Mouse (Mus musculus): Measurements from ENCODE around the gene Cspg5. TPM values are rescaled to one million over a fixed set of nuclear protein-coding genes. Genes with fewer than 3 reads are reported as not detected.
A peak's percentile ranks its signal among the peaks of the same experiment; 100 is the strongest.

Cspg5 gene
- total RNA-seq, 2 experiments from 2014 or later: 410 to 459 TPM

GRCm38 (mm10) chr9:110249823-110250543, 6.4 kb downstream of the Cspg5 start:
- peak; percentile 64 to 72 for DNase-seq (ENCODE audit: low spot score in 2 of 2)

GRCm38 (mm10) chr9:110250776-110251175, 7.2 kb downstream of the Cspg5 start:
- peak in 1 of 2 experiments; percentile 37 for DNase-seq (ENCODE audit: low spot score in 2 of 2)

- peak; percentile 39 to 54 for DNase-seq (ENCODE audit: low spot score in 2 of 2)
Observed at GRCm38 (mm10) chr9:110255407-110256019, 11.9 kb downstream of the Cspg5 start.

- DNase-seq (ENCODE audit: low spot score in 2 of 2): no peak
Observed at GRCm38 (mm10) chr9:110258646-110259045, 15.1 kb downstream of the Cspg5 start.

GRCm38 (mm10) chr9:110259118-110259517, 15.5 kb downstream of the Cspg5 start:
- no peak for DNase-seq (ENCODE audit: low spot score in 2 of 2)

GRCm38 (mm10) chr9:110263181-110263580, 19.6 kb downstream of the Cspg5 start:
- no peak for DNase-seq (ENCODE audit: low spot score in 2 of 2)

GRCm38 (mm10) chr9:110264991-110265390, 21.4 kb downstream of the Cspg5 start:
- no peak for DNase-seq (ENCODE audit: low spot score in 2 of 2)

GRCm38 (mm10) chr9:110268416-110268815, 24.8 kb downstream of the Cspg5 start:
- DNase-seq (ENCODE audit: low spot score in 2 of 2): no peak

GRCm38 (mm10) chr9:110272330-110272729, 28.7 kb downstream of the Cspg5 start:
- no peak for DNase-seq (ENCODE audit: low spot score in 2 of 2)

GRCm38 (mm10) chr9:110273507-110273906, 29.9 kb downstream of the Cspg5 start:
- DNase-seq (ENCODE audit: low spot score in 2 of 2): no peak

GRCm38 (mm10) chr9:110275882-110276281, 32.3 kb downstream of the Cspg5 start:
- DNase-seq (ENCODE audit: low spot score in 2 of 2): no peak

GRCm38 (mm10) chr9:110277431-110277881, 33.9 kb downstream of the Cspg5 start:
- DNase-seq (ENCODE audit: low spot score in 2 of 2): peak; percentile 64 to 77

GRCm38 (mm10) chr9:110284075-110284697, 40.6 kb downstream of the Cspg5 start:
- no peak for DNase-seq (ENCODE audit: low spot score in 2 of 2)

GRCm38 (mm10) chr9:110287321-110287924, 43.8 kb downstream of the Cspg5 start:
- DNase-seq (ENCODE audit: low spot score in 2 of 2): peak; percentile 55 to 64

- peak; percentile 46 to 61 for DNase-seq (ENCODE audit: low spot score in 2 of 2)
Observed at GRCm38 (mm10) chr9:110293254-110293718, 49.7 kb downstream of the Cspg5 start.

GRCm38 (mm10) chr9:110293873-110294415, 50.4 kb downstream of the Cspg5 start:
- DNase-seq (ENCODE audit: low spot score in 2 of 2): no peak

GRCm38 (mm10) chr9:110294786-110295185, 51.2 kb downstream of the Cspg5 start:
- no peak for DNase-seq (ENCODE audit: low spot score in 2 of 2)

GRCm38 (mm10) chr9:110296867-110297627, 53.5 kb downstream of the Cspg5 start:
- peak; percentile 91 for DNase-seq (ENCODE audit: low spot score in 2 of 2)

GRCm38 (mm10) chr9:110304516-110304915, 60.9 kb downstream of the Cspg5 start:
- DNase-seq (ENCODE audit: low spot score in 2 of 2): no peak

GRCm38 (mm10) chr9:110304969-110305651, 61.5 kb downstream of the Cspg5 start, which contains the start of gene Elp6:
Elp6 (plus strand) TSS chr9:110305173.
- DNase-seq (ENCODE audit: low spot score in 2 of 2): peak; percentile 90 to 91

Data from layer of hippocampus, postnatal 10 days (tissue).